Mouse (Mus musculus) heart, adult 2 months (tissue): ENCODE data around the gene Kat2a. TPM values are rescaled to one million over a fixed set of nuclear protein-coding genes. Genes with fewer than 3 reads are reported as not detected.
A peak's percentile ranks its signal among the peaks of the same experiment; 100 is the strongest.

Experiments used
- DNase-seq, 2 experiments: peaks; one replicate each; pipeline ENCODE4 v3.0.0; 2021
- H3K27ac ChIP-seq: fragments of 200-600 bp; 2 replicates; pipeline ENCODE4 v1.8.1; 2022
- H3K27me3 ChIP-seq: fragments of 200-500 bp; 2 replicates; pipeline ENCODE4 v1.6.1; 2012; ENCODE audit warnings: mild to moderate bottlenecking, low read length, inconsistent platforms, mixed read lengths; ENCODE audit not compliant: control insufficient read depth, insufficient read depth
- H3K36me3 ChIP-seq: fragments of 200-500 bp; 2 replicates; pipeline ENCODE4 v1.6.1; 2012; ENCODE audit warnings: low read length, inconsistent platforms; ENCODE audit not compliant: control insufficient read depth, insufficient read depth
- H3K4me1 ChIP-seq: fragments of 200-500 bp; 2 replicates; pipeline ENCODE4 v1.6.1; 2011; ENCODE audit warnings: low read length; ENCODE audit not compliant: control insufficient read depth, insufficient read depth
- H3K4me3 ChIP-seq: fragments of 200-600 bp; 2 replicates; pipeline ENCODE4 v1.8.1; 2022
- H3K79me2 ChIP-seq: fragments of 200-500 bp; replicated peaks from 2 replicates; pipeline ENCODE4 v1.6.1; 2012; ENCODE audit warnings: mild to moderate bottlenecking, inconsistent platforms, low read length, moderate library complexity, mixed read lengths; ENCODE audit not compliant: control insufficient read depth, insufficient read depth
- H3K9ac ChIP-seq: fragments of 200-500 bp; 2 replicates; pipeline ENCODE4 v1.6.1; 2012; ENCODE audit warnings: low read depth, mild to moderate bottlenecking, control low read depth, inconsistent platforms, low read length, mixed read lengths
- CTCF ChIP-seq: fragments of 200-600 bp; IDR thresholded peaks from 2 replicates; pipeline ENCODE4 v1.8.1; 2022; ENCODE audit warnings: antibody characterized with exemption, mild to moderate bottlenecking, moderate library complexity
- EP300 ChIP-seq: fragments of 200-500 bp; IDR thresholded peaks from 2 replicates; pipeline ENCODE4 v1.6.1; 2011; ENCODE audit warnings: low read depth, low read length, control low read depth; ENCODE audit not compliant: insufficient read depth
- POLR2A ChIP-seq: fragments of 200-500 bp; IDR thresholded peaks from 2 replicates; pipeline ENCODE4 v1.6.1; 2011; ENCODE audit warnings: mild to moderate bottlenecking, low read depth, low read length, control low read depth; ENCODE audit not compliant: insufficient read depth
- WGBS: fragments of 180-500 bp; shearing (Covaris S2); methylation state at CpG from one replicate; pipeline ENCODE4 v1.1.7; 2018; 5-methylcytosine and 5-hydroxymethylcytosine counted together
- intact Hi-C: fragments of 180-260 bp; cut with DNase I; formaldehyde crosslinking; loops from one replicate; pipeline ENCODE4 v1.15.1; 2025
- polyA plus RNA-seq: library from polyadenylated mRNA; depleted of rRNA; stranded (reverse); fragments of >200 nt; gene quantifications from 2 replicates; pipeline ENCODE4 v1.2.3, GENCODE M21; 2012
- total RNA-seq, 2 experiments: library from RNA; stranded (reverse); gene quantifications; 2 replicates each; pipeline ENCODE4 v1.2.3; 2021

Kat2a gene
- total and polyA plus RNA-seq, 3 experiments = 13.1 to 18.9 (median 14.0) TPM

DNA sequence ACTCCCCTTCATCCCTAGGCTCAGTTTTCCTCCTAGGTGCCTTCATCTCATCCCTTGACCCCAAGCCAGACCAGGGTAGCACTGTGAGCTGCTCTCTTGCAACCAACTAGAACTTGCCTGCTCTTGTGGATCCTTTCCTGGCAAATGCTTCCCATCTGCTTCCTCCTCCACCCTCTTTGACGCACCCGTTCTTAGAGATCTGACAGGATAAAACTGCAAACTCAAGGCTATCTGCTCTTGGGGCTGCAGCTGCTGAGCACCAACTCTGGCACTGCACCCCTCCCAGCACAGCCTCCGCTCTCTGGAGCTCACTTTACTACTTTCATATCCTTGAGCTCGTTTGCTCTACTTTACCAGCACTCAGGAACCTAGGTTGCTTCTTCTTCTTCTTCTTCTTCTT, 36.4 kb upstream of the Kat2a start:
- no peaks in the 10 kb centered on the region for H3K4me1 ChIP-seq
- 46% methylated on average over 4 of the region's 4 CpGs for WGBS
- DNase-seq = no peak
- H3K79me2 ChIP-seq = no peaks in the 10 kb centered on the region
- TF ChIP-seq EP300 = no peak
- no peak for TF ChIP-seq CTCF
- no peak for TF ChIP-seq POLR2A
- intact Hi-C loops = no loop called here
- H3K36me3 ChIP-seq = no peaks in the 10 kb centered on the region
- H3K27me3 ChIP-seq = no peaks in the 10 kb centered on the region
- H3K27ac ChIP-seq = no peak overlapping the region
- no peak overlapping the region for H3K4me3 ChIP-seq
- no peak overlapping the region for H3K9ac ChIP-seq

GRCm38 (mm10) chr11:100747114-100747513, 34.8 kb upstream of the Kat2a start:
- Histone ChIP-seq H3K27ac (no peak overlapping the region), H3K36me3 (no peaks in the 10 kb centered on the region), H3K79me2 (no peaks in the 10 kb centered on the region), H3K4me1 (no peaks in the 10 kb centered on the region), H3K4me3 (no peak overlapping the region), H3K27me3 (no peaks in the 10 kb centered on the region), H3K9ac (no peak overlapping the region)
- no peak for DNase-seq
- TF ChIP-seq POLR2A (no peak), CTCF (no peak), EP300 (no peak)
- 73% methylated on average over 5 of the region's 5 CpGs for WGBS
- intact Hi-C loops = no loop called here

DNA sequence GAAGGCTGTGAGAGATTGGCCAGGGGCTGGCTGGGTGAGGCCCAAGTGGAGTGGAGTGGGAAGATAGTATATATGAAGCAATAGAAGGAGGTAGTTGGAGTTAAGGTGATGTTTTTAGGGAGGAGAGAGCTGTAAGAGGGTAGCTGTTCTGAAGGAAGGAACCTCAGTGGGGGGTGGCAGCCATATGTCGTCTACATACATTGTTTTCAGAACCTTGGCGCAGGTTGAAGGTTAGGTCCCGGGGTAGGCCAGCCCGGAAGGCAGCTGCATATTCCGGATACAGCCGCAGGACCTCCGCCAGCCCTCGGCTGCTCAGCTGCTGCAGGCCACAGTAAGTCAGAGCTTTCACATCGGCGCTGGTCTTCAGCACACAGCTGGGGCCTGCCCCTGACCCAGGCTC, 34.3 kb upstream of the Kat2a start:
- no peak for DNase-seq
- no peak overlapping the region for H3K9ac ChIP-seq
- 74% methylated on average over 10 of the region's 10 CpGs for WGBS
- no peaks in the 10 kb centered on the region for H3K4me1 ChIP-seq
- H3K79me2 ChIP-seq = no peaks in the 10 kb centered on the region
- H3K4me3 ChIP-seq = no peak overlapping the region
- no peak overlapping the region for H3K27ac ChIP-seq
- no peaks in the 10 kb centered on the region for H3K36me3 ChIP-seq
- no peaks in the 10 kb centered on the region for H3K27me3 ChIP-seq
- intact Hi-C loops = no loop called here
- TF ChIP-seq CTCF (no peak), POLR2A (no peak), EP300 (no peak)

DNA sequence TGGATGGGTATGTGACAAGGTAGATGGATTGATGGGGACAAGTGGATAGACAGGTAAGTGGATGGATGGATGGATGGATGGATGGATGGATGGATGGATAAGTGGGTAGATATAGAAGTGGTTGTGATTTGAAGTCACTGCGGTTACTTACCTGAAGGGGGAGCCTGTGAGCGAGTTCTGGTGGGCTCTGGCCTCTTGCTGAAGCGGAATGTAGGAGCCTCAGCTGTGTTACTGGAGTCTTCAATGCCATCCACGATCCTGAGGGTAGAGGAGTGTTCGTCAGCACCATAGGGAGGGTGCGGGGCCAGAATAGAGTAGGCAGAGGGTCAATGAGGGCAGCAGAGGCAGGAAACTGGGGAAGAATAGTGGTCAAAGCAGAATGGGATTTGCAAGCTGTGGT, 32.8 kb upstream of the Kat2a start:
- Histone ChIP-seq H3K27ac (no peak overlapping the region), H3K9ac (no peak overlapping the region), H3K4me1 (no peaks in the 10 kb centered on the region), H3K27me3 (no peaks in the 10 kb centered on the region), H3K79me2 (no peaks in the 10 kb centered on the region), H3K36me3 (no peaks in the 10 kb centered on the region), H3K4me3 (no peak overlapping the region)
- intact Hi-C loops = loop anchor here (2.0 kb wide), 1 partner anchor 16 kb away; no protein-coding TSS in a partner anchor
- no peak for TF ChIP-seq EP300
- peak; percentile 77 for TF ChIP-seq CTCF
- TF ChIP-seq POLR2A = no peak
- 21% methylated on average over 6 of the region's 6 CpGs for WGBS
- no peak for DNase-seq

GRCm38 (mm10) chr11:100741348-100741747, 29.1 kb upstream of the Kat2a start:
- Histone ChIP-seq H3K79me2 (peaks cover 2% of the 10 kb centered on the region; the same call in 1 of the 2 replicates), H3K9ac (no peak overlapping the region), H3K27ac (no peak overlapping the region), H3K4me3 (no peak overlapping the region), H3K4me1 (peaks cover 6% of the 10 kb centered on the region), H3K36me3 (no peaks in the 10 kb centered on the region), H3K27me3 (no peaks in the 10 kb centered on the region)
- intact Hi-C loops = no loop called here
- DNase-seq = peak in 1 of 2 experiments; percentile 64
- TF ChIP-seq CTCF (no peak), EP300 (no peak), POLR2A (no peak)
- 50% methylated on average over 6 of the region's 6 CpGs for WGBS

- H3K4me3 ChIP-seq = peak overlapping the region; percentile 44
- H3K36me3 ChIP-seq = no peaks in the 10 kb centered on the region
- peaks cover 13% of the 10 kb centered on the region for H3K4me1 ChIP-seq
- intact Hi-C loops = no loop called here
- no peak overlapping the region for H3K9ac ChIP-seq
- H3K79me2 ChIP-seq = peaks cover 3% of the 10 kb centered on the region; the same call in 1 of the 2 replicates
- 17% methylated on average over 5 of the region's 5 CpGs for WGBS
- H3K27ac ChIP-seq = peak overlapping the region; percentile 87; the same call in 1 of the 2 replicates
- no peak for TF ChIP-seq POLR2A
- H3K27me3 ChIP-seq = no peaks in the 10 kb centered on the region
- no peak for DNase-seq
Observed at GRCm38 (mm10) chr11:100738749-100739148, 26.5 kb upstream of the Kat2a start.
